Mouse (Mus musculus) intestine, embryonic 15.5 days (tissue): ENCODE measurements around the gene Cep350. TPM values are rescaled to one million over a fixed set of nuclear protein-coding genes. Genes with fewer than 3 reads are reported as not detected.

Experiments
- ATAC-seq: fragments of 200-750 bp; cut with Nextera tagmentation; 2 replicates; pipeline ENCODE4 v1.8.0; 2017; ENCODE audit warnings: moderate TSS enrichment, moderate library complexity
- H3K27ac ChIP-seq: fragments of 300-500 bp; sonication (generic); 2 replicates; pipeline ENCODE4 v1.5.1; 2015; ENCODE audit warnings: mild to moderate bottlenecking, inconsistent platforms
- H3K27me3 ChIP-seq: fragments of 300-500 bp; sonication (generic); replicated peaks from 2 replicates; pipeline ENCODE4 v1.6.1; 2015; ENCODE audit warnings: inconsistent platforms
- H3K36me3 ChIP-seq: fragments of 300-500 bp; sonication (generic); 2 replicates; pipeline ENCODE4 v1.6.1; 2015; ENCODE audit warnings: inconsistent platforms
- H3K4me1 ChIP-seq: fragments of 300-500 bp; sonication (generic); replicated peaks from 2 replicates; pipeline ENCODE4 v1.6.1; 2015; ENCODE audit warnings: inconsistent platforms
- H3K4me2 ChIP-seq: fragments of 300-500 bp; sonication (generic); replicated peaks from 2 replicates; pipeline ENCODE4 v1.6.1; 2015; ENCODE audit warnings: mild to moderate bottlenecking, inconsistent platforms
- H3K4me3 ChIP-seq: fragments of 300-500 bp; sonication (generic); replicated peaks from 2 replicates; pipeline ENCODE4 v1.5.1; 2015; ENCODE audit warnings: inconsistent platforms
- H3K9ac ChIP-seq: fragments of 300-500 bp; sonication (generic); 2 replicates; pipeline ENCODE4 v1.6.1; 2015; ENCODE audit warnings: inconsistent platforms
- H3K9me3 ChIP-seq: fragments of 300-500 bp; sonication (generic); 2 replicates; pipeline ENCODE4 v1.6.1; 2016; ENCODE audit warnings: inconsistent platforms
- WGBS: fragments of 180-500 bp; shearing (Covaris S2); methylation state at CpG from one replicate; pipeline ENCODE4 v1.1.7; 2015; 5-methylcytosine and 5-hydroxymethylcytosine counted together
- polyA plus RNA-seq: library from polyadenylated mRNA; unstranded; fragments of >200 nt; fragmentation: Nextera tagmentation; extraction: Ambion mirVana; gene quantifications from 2 replicates; pipeline ENCODE4 v1.2.1, GENCODE M21; 2015

Cep350 gene
- polyA plus RNA-seq, 1 experiment from 2014 or later, result 11.2 TPM

DNA sequence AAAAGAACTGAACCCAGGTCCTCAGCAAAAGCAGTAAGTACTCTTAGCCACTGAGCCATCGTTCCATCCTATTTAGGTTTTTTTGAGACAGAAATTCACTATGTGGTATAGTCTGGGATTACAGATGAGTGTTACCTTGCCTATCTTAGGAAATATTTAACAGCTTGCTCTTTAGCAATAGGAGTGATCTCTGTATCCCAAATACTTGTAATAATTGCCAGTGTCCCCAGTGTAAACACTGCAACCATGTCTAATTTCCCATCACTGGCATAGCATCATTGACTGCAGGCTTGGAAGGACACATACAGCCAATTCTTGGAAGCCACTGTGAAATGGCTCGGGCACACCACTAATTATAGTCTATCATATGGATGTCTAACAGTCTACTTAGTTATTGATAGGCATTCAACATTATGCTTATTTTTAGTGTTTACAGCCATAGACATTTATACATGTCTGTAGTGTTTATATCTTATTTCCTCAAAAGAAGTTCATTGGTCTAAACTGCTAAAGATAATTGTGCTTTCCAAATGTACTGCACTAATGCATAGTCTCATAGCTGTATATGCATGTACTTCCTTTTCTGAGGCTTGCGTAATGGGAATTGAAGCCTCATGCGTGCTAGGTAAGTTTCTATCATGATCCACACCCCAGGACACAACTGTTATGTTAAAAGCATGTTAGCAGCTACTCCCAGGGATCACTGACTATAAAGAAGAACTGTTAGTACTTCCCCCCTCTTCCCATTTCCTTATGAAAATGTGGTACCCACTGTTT is 146.9 kb downstream of the Cep350 start:
- no peak overlapping the region for H3K4me3 ChIP-seq
- no peaks in the 10 kb centered on the region for H3K9me3 ChIP-seq
- H3K27ac ChIP-seq, result no peak overlapping the region
- H3K27me3 ChIP-seq, result no peaks in the 10 kb centered on the region
- no peaks in the 10 kb centered on the region for H3K36me3 ChIP-seq
- H3K9ac ChIP-seq, result no peak overlapping the region
- no peaks in the 10 kb centered on the region for H3K4me1 ChIP-seq
- WGBS, result 83% methylated on average over 4 of the region's 4 CpGs
- no peak for ATAC-seq
- H3K4me2 ChIP-seq, result no peak overlapping the region

DNA sequence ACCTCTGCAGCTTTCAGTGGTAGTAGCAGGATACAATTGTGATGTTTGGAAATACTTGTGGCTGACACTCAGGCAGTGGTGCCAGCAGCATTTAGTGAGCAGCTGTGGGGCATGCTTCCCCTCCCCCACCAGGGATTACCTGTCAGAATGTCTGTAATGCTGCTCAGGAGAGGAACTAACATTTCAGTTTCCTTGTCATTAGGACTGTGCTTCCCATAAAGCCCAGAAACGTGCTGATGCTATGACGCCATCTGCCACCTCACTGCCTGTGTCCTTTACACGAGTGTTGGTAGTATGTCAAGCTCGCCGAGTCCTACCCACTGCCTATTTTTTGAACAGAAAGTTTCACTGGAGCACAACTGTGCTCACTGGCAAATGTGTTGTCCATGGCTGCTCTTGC is 152.4 kb downstream of the Cep350 start:
- no peak overlapping the region for H3K9ac ChIP-seq
- H3K4me1 ChIP-seq, result no peaks in the 10 kb centered on the region
- no peak overlapping the region for H3K4me2 ChIP-seq
- WGBS, result 87% methylated on average over 5 of the region's 5 CpGs
- no peaks in the 10 kb centered on the region for H3K27me3 ChIP-seq
- no peak overlapping the region for H3K4me3 ChIP-seq
- no peak overlapping the region for H3K27ac ChIP-seq
- no peak for ATAC-seq
- H3K36me3 ChIP-seq, result no peaks in the 10 kb centered on the region
- H3K9me3 ChIP-seq, result no peaks in the 10 kb centered on the region

DNA sequence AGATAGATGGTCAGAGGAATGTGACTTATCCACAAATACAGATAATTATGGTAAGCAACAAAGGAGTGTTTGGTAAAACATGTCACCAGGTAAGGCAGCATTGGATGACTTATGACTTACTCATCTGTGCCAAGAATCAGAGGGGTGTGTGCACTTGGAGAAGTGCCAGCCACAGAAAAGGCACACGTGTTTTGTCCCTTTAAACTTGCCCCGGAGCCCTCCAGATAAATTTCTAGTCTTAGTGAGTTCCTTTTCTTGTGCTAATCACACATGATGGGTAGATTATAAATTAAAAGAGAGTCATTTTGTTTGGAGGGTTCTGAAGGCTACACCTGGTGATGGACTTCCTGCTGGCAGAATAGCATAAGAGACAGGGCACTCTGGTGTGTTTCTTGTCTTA is 156.9 kb downstream of the Cep350 start:
- no peak for ATAC-seq
- peaks cover 11% of the 10 kb centered on the region; the same call in 1 of the 2 replicates for H3K4me1 ChIP-seq
- no peaks in the 10 kb centered on the region for H3K27me3 ChIP-seq
- H3K36me3 ChIP-seq, result no peaks in the 10 kb centered on the region
- H3K4me3 ChIP-seq, result no peak overlapping the region
- no peaks in the 10 kb centered on the region for H3K9me3 ChIP-seq
- WGBS, result 58% methylated on average over 2 of the region's 2 CpGs
- H3K27ac ChIP-seq, result no peak overlapping the region
- no peak overlapping the region for H3K9ac ChIP-seq
- H3K4me2 ChIP-seq, result no peak overlapping the region

DNA sequence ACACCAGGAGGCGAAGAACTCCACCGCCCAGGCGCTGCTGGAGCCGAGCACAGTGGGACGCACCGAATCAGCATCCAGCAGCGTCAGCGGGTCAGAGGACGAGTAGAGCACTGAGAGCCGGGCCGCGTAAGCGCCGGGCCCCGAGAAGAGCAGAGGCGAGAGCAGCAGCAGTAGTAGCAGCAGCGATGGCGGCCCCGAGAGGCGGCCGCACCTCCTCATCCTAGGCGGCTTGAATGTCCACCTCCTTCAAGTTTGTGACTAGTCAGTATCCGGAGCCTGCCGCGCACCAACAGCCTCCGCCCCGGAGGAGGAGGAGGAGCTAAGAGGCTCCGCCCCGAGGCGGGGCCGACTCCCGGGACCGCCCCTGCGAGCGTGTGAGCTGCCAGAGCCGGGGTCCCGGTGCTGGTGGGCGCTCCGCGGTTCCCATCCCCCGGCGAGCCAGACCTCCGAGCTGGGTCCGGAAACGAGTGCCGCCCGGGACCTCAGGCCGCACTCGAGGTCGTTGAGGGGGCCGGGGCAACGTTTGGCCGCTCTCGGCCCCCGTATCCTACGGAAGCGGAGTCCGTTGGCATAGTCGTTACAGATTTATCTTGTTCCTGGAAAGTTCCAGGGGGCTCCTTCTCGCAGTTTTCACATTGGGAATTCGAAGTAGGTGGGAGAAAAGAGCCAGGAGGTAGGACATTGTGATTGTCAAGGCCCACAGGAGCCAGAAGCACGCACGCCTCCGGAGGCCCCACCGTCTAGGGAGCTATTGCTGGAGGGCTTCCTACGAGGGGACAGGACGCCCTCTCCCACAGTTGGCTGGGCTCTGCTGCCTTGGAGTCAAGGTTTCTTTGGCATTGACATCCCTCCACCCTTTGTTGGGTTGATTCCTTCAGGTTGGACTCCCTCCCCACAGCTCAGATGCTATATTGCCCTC is 160.2 kb downstream of the Cep350 start, which contains the start of gene Qsox1:
Gene Qsox1, minus strand, starts transcription at position 309 of the 919 bp plus-strand sequence.
- H3K9me3 ChIP-seq, result no peaks in the 10 kb centered on the region
- H3K4me3 ChIP-seq, result peak within 1 kb of the TSS; percentile 77
- H3K27me3 ChIP-seq, result no peaks in the 10 kb centered on the region
- under 1% methylated on average over 67 of the region's 67 CpGs for WGBS
- H3K27ac ChIP-seq, result peak within 1 kb of the TSS; percentile 71
- H3K4me1 ChIP-seq, result peaks cover 26% of the 10 kb centered on the region
- no peaks in the 10 kb centered on the region; the same call in 1 of the 2 replicates for H3K36me3 ChIP-seq
- ATAC-seq, result peak; percentile 96
- H3K4me2 ChIP-seq, result peak within 1 kb of the TSS; percentile 64
- peak within 1 kb of the TSS; percentile 79 for H3K9ac ChIP-seq

DNA sequence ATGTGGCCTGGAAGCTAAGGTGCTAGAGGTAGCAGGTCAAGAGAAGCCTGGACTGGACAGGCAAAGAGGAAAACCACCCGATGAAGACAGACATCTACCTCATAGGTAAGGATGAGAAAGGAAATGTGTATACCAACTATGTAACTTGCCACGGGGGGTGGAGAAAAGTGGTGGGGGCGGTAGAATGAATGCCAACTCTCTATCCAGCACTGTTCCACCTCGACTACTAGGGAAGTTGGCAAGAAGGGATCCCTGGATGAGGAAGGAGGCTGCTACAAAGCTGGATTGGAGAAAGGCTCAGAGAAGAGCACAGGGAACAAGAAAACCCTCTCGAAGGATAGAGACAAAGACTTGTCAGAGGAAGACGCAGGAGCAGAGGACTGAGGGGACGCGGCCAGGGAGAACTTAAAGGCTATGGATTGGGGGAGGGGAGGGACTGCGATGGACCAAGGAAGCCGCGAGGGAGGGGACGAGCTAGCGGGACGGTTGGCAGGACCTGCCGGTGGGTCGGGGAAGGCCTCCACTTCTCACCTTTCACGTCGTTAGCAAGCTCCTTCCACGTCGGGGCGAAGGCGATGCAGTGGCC is 161.0 kb downstream of the Cep350 start:
- Histone ChIP-seq H3K4me1 (peaks cover 26% of the 10 kb centered on the region), H3K4me2 (peak overlapping the region; percentile 64), H3K27ac (peak overlapping the region; percentile 71), H3K9me3 (no peaks in the 10 kb centered on the region), H3K9ac (peak overlapping the region; percentile 79), H3K36me3 (no peaks in the 10 kb centered on the region; the same call in 1 of the 2 replicates), H3K4me3 (peak overlapping the region; percentile 77), H3K27me3 (no peaks in the 10 kb centered on the region)
- 3% methylated on average over 21 of the region's 22 CpGs for WGBS
- ATAC-seq, result peak; percentile 59

DNA sequence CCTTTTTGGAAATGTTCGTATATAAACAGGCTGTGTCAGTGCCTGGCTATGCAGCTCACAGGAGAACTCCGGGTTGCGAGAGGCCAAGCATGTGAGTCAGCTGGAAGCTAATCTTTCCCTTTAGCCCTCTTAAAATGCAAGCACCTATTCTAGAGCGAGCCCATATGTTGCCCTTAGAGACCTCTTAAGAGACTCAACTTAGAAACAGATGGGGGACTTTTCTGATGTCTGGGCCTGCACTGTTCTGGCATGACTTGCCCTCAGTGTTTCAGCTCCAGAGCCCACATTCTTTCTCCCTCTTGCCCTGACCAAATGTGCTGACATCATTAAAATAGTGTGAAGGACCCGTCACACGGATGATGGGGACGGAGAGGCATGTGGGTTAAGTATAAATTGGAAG is 162.4 kb downstream of the Cep350 start:
- Histone ChIP-seq H3K9ac (peak overlapping the region; percentile 13; the same call in 1 of the 2 replicates), H3K36me3 (no peaks in the 10 kb centered on the region; the same call in 1 of the 2 replicates), H3K27me3 (no peaks in the 10 kb centered on the region), H3K4me1 (peaks cover 26% of the 10 kb centered on the region), H3K9me3 (no peaks in the 10 kb centered on the region), H3K27ac (peak overlapping the region; percentile 71), H3K4me3 (no peak overlapping the region), H3K4me2 (peak overlapping the region; percentile 64)
- no peak for ATAC-seq
- 50% methylated on average over 7 of the region's 7 CpGs for WGBS

DNA sequence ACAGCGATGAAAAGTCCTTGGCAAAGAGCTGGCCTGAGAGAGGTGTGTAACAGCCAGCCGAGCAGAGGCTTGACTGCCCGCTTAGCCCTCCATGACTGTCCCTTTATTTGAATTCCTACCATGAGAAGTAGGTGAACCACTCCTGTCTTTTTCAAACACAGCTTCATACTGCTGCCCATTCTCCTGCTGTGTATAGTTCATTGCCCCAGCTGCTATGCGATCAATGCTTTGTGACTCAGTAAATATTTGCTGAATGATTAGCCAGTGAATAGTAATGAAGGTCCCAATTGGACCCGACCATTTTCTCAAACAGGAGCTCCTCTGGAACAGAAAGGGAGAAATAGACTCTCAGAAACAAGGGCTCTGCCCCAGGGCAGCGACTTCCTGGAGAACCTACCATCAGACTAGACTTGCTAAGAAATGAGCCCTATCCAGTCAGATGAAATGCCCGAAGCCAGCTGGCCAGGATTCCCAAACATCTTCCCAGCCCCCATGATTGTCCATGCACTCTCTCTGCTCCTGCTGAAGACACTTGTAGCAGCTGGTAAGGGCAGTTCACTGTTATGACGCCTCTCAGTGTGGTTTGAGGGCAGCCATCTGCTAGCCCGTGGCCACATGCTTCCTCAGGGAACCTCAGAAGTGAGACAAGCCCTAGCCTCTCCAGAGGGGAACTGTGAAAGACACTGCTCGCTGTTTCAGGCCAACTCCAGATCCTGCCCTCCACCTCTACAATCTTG is 163.2 kb downstream of the Cep350 start:
- Histone ChIP-seq H3K9me3 (no peaks in the 10 kb centered on the region), H3K9ac (peak overlapping the region; percentile 13; the same call in 1 of the 2 replicates), H3K4me2 (peak overlapping the region; percentile 64), H3K27ac (peak overlapping the region; percentile 71), H3K4me1 (peaks cover 26% of the 10 kb centered on the region), H3K36me3 (no peaks in the 10 kb centered on the region; the same call in 1 of the 2 replicates), H3K4me3 (no peak overlapping the region; the same call in 1 of the 2 replicates), H3K27me3 (no peaks in the 10 kb centered on the region)
- WGBS, result 41% methylated on average over 10 of the region's 10 CpGs
- ATAC-seq, result peak; percentile 29; the same call in 1 of the 2 replicates

DNA sequence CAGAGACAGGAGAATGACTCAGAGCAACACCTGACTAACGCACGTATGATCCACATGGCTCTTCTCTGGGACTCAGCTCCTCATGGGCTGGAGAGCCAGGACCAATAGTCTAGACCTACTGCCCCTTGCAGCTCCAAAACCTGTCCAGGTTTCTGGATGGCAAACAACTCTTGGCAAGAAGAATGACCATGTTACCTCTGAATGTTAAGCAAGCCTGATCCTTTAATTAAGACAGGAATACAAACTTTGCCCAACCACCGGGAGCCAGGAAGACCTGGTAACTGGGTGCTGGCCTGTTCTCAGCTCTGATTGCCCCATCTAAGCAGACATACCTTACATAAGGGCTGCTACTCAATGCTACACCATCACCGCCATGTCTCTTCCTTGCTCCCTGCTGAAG is 164.8 kb downstream of the Cep350 start:
- 94% methylated on average over 4 of the region's 4 CpGs for WGBS
- Histone ChIP-seq H3K27me3 (no peaks in the 10 kb centered on the region), H3K4me1 (peaks cover 22% of the 10 kb centered on the region), H3K9ac (no peak overlapping the region), H3K36me3 (no peaks in the 10 kb centered on the region; the same call in 1 of the 2 replicates), H3K9me3 (no peaks in the 10 kb centered on the region), H3K4me3 (no peak overlapping the region), H3K4me2 (no peak overlapping the region), H3K27ac (no peak overlapping the region)
- no peak for ATAC-seq

DNA sequence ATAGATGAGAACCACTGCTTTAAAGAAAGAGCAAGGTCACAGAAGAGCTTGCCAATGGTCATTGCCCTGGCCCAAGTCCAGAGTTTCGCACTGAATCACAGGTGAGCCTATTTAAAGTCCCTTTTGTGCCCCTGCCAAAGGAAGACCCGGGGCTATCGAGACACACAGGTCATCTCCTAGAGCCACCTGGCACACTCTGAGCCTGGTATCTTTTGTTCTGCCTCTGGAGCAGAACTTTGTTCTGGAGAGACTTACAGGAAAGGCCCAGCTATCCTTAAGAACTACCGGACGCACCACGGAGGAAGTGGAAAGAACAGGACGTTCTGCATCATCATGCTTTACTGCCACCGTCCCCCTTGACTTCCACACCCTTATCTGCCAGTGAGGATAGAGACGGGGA is 167.4 kb downstream of the Cep350 start:
- H3K4me3 ChIP-seq, result no peak overlapping the region
- H3K9me3 ChIP-seq, result no peaks in the 10 kb centered on the region
- H3K4me1 ChIP-seq, result peaks cover 11% of the 10 kb centered on the region
- ATAC-seq, result no peak
- WGBS, result 68% methylated on average over 9 of the region's 9 CpGs
- no peak overlapping the region for H3K9ac ChIP-seq
- H3K36me3 ChIP-seq, result no peaks in the 10 kb centered on the region; the same call in 1 of the 2 replicates
- no peak overlapping the region; the same call in 1 of the 2 replicates for H3K4me2 ChIP-seq
- H3K27ac ChIP-seq, result no peak overlapping the region
- H3K27me3 ChIP-seq, result no peaks in the 10 kb centered on the region

DNA sequence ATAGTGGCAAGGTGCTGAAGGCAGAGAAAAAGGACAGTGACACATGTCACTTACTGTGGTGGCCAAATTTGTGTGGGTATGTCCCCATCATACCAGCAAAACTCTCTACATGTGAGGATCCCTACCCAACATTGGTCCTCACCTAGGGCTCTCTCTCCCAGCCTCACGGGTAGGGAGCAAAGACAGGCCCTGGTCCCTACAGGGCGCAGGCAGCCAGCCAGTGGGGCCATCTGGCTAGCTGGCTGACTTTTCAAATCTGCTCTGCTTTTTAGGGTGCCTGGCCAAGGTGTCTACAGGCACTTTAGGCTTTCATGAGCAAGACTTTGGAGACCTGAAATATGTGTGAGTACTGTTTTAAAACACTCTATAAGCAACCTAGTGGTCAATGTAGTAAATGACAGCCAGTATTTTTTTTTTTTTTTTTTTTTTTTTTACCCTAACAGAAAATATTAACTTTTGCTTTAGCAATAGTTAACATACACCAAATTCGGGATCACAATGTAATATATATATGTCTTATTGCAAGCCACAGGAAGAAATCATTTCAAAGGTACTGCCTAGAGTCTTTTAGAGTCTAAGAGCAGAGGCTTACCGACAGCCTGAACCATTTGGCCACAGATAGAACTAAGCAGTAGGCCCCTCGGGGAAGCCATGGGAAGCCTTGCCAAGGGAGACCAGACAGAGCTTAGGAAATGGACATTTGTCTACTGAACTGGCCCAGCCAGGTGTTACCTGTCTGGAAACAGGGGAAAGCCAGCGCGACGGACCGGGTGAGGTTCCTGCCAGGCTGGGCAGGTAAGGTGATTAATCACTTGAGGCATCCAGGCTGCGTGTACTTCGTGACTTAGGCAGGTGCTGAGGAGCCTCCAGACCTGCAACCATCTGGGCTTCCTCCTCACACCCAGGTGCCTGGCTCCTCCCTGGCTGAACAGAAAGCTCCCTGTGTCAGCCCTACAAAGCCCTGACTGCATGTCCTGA is 171.8 kb downstream of the Cep350 start:
- Histone ChIP-seq H3K9ac (no peak overlapping the region), H3K27ac (no peak overlapping the region), H3K27me3 (no peaks in the 10 kb centered on the region), H3K4me1 (no peaks in the 10 kb centered on the region; the same call in 1 of the 2 replicates), H3K9me3 (no peaks in the 10 kb centered on the region), H3K36me3 (0 out of 2 replicates have a peak, but pooled peaks cover 5% of the 10 kb centered on the region), H3K4me3 (no peak overlapping the region), H3K4me2 (no peak overlapping the region)
- peak; percentile 83 for ATAC-seq
- WGBS, result 71% methylated on average over 11 of the region's 11 CpGs
